Mouse (Mus musculus): ENCODE results near the gene Snapc2. TPM values are rescaled to one million over a fixed set of nuclear protein-coding genes. Genes with fewer than 3 reads are reported as not detected.

The Snapc2 gene
- polyA plus RNA-seq, 1 experiment from 2014 or later = 61.9 TPM

DNA sequence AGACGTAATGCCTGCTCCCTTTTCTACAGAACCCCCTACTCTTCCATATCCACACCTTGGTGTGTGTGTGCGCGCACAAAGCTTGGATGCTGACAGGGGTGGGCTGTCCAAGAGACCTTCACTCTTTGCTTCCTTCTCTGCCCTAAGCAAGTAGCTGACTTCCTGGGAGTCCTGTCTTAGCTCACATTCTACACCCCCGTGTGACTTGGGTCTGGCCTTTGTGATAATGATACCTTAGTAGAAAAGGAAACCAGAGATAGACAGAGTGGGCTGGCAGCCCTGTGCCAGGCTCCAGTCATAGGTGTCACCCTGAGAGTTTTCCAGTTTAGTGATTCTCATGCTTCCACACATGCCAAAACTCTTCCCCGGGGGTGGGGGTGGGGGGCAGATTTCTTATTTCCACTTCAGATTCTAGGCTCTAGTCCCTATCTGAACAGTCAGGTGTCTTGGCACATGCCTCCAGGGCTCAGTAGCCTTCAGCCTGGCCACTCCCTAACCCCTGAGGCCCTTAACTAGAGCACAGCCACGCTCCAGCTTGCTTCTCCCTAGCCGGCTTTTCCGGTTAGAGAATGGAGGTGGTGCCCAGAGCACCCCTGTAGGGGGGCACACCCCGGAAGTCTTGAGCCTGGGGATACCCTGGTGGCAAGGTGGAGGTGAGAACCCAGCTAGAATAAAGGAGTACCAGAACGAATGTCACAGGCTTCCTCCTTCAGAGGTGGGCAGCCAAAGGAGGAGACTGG, 22.1 kb upstream of the Snapc2 start:
- WGBS = 55% methylated on average over 10 of the region's 10 CpGs
- H3K27me3 ChIP-seq (ENCODE audit: insufficient read depth, low read length) = peaks cover 2% of the 10 kb centered on the region; the same call in 1 of the 2 replicates
- no peak overlapping the region for H3K9ac ChIP-seq (replicated peaks; ENCODE audit: low read length)
- no peak for ATAC-seq (ENCODE audit: low FRiP score, low TSS enrichment)
- no peak overlapping the region for H3K4me2 ChIP-seq (replicated peaks; ENCODE audit: low read depth, low read length)
- no peaks in the 10 kb centered on the region for H3K9me3 ChIP-seq (ENCODE audit: low read length)
- no peak overlapping the region for H3K4me3 ChIP-seq (ENCODE audit: low read length)
- no peak overlapping the region for H3K27ac ChIP-seq (ENCODE audit: low read length)
- H3K4me1 ChIP-seq (ENCODE audit: insufficient read depth, low read length) = peaks cover 7% of the 10 kb centered on the region
- H3K36me3 ChIP-seq (ENCODE audit: insufficient read depth, low read length) = no peaks in the 10 kb centered on the region

DNA sequence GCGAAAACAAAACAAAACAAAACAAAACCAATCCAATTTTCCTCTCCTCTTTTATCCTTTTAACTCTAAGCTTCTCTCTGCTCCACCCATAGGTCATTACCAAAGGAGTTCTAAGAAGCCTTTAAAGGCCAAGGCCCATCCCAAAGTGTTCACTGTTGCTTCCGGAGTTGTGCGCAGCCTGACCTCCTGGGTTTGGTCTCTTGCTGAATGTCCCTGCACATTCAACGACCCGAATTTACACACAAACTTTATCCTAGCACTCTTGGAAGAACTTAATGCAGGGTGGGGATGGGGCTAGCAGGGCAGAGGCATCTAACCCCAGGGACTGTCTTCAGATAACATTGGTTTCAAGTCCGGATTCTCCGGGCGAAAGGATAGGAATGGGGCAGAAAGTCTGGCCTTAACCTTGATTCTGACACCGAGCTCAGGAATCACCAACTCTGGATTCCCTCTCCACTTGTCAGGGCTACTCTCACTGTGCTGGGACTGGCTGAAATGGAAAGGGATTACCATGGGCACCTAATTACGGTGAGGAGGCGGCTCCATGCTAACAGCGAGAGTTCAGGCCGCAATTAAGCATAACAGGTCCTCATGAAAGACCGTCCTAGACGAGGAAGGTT, 15.0 kb upstream of the Snapc2 start:
- ATAC-seq (ENCODE audit: low FRiP score, low TSS enrichment) = no peak; the same call in 1 of the 2 replicates
- Histone ChIP-seq H3K27ac (ENCODE audit: low read length) (peak overlapping the region; percentile 95), H3K4me2 (replicated peaks; ENCODE audit: low read depth, low read length) (peak overlapping the region; percentile 65), H3K9me3 (ENCODE audit: low read length) (no peaks in the 10 kb centered on the region), H3K9ac (replicated peaks; ENCODE audit: low read length) (peak overlapping the region; percentile 76), H3K4me3 (ENCODE audit: low read length) (peak overlapping the region; percentile 83), H3K27me3 (ENCODE audit: insufficient read depth, low read length) (no peaks in the 10 kb centered on the region), H3K4me1 (ENCODE audit: insufficient read depth, low read length) (peaks cover 30% of the 10 kb centered on the region), H3K36me3 (ENCODE audit: insufficient read depth, low read length) (peaks cover 5% of the 10 kb centered on the region)
- 17% methylated on average over 15 of the region's 15 CpGs for WGBS

DNA sequence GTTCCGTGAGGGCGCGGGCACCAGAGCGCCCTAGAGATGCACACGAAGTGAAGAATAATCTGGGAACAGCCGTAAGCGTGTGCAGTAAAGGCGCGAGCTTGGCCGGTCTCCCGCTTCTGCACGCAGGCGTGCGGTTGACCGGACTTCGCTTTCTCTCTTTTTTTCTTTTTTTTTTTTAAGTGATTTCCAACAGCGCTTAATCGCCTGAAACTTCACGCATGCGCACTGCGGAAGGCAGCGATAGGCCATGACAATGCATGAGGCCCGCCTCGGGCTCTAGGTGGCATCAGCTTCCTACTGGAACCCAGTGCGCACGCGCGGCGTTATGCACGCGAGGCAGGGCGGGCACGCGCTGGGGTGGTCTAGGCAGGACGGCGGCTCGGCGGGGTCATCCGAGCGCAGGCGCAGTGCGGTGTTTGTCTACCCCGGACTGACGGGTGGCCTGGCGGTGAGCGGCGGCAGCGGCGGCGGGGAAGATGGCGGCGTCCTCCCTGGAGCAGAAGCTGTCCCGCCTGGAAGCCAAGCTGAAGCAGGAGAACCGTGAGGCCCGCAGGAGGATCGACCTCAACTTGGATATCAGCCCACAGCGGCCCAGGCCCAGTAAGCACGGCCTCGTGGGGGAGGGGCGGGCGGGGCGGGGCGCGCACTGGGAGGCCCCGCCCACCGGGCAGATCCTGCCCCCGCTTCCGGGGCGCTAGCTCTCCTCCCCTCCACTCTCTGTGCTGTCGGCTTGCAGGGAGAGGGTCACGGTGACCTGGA, 14.3 kb upstream of the Snapc2 start, which contains the start of the genes Map2k7 and Gm49320:
TSS of gene Map2k7 (plus strand) at position 307 of the 759 bp plus-strand sequence.
TSS of gene Gm49320 (plus strand) at position 432 of the 759 bp plus-strand sequence.
- Histone ChIP-seq H3K9me3 (ENCODE audit: low read length) (no peaks in the 10 kb centered on the region), H3K27me3 (ENCODE audit: insufficient read depth, low read length) (no peaks in the 10 kb centered on the region), H3K9ac (replicated peaks; ENCODE audit: low read length) (peak within 1 kb of the TSS; percentile 84), H3K4me1 (ENCODE audit: insufficient read depth, low read length) (peaks cover 30% of the 10 kb centered on the region), H3K36me3 (ENCODE audit: insufficient read depth, low read length) (peaks cover 12% of the 10 kb centered on the region), H3K4me3 (ENCODE audit: low read length) (peak within 1 kb of the TSS; percentile 83), H3K4me2 (replicated peaks; ENCODE audit: low read depth, low read length) (peak within 1 kb of the TSS; percentile 70), H3K27ac (ENCODE audit: low read length) (peak within 1 kb of the TSS; percentile 95)
- peak; percentile 95 for ATAC-seq (ENCODE audit: low FRiP score, low TSS enrichment)
- under 1% methylated on average over 64 of the region's 71 CpGs for WGBS

- no peaks in the 10 kb centered on the region for H3K9me3 ChIP-seq (ENCODE audit: low read length)
- H3K4me3 ChIP-seq (ENCODE audit: low read length) = peak overlapping the region; percentile 83
- no peaks in the 10 kb centered on the region for H3K27me3 ChIP-seq (ENCODE audit: insufficient read depth, low read length)
- peaks cover 19% of the 10 kb centered on the region for H3K36me3 ChIP-seq (ENCODE audit: insufficient read depth, low read length)
- peaks cover 30% of the 10 kb centered on the region for H3K4me1 ChIP-seq (ENCODE audit: insufficient read depth, low read length)
- H3K27ac ChIP-seq (ENCODE audit: low read length) = peak overlapping the region; percentile 92
- H3K9ac ChIP-seq (replicated peaks; ENCODE audit: low read length) = peak overlapping the region; percentile 84
- 11% methylated on average over 19 of the region's 19 CpGs for WGBS
- ATAC-seq (ENCODE audit: low FRiP score, low TSS enrichment) = no peak; the same call in 1 of the 2 replicates
- peak overlapping the region; percentile 70 for H3K4me2 ChIP-seq (replicated peaks; ENCODE audit: low read depth, low read length)
These were observed 13.5 kb upstream of the Snapc2 start for GRCm38 (mm10) chr8:4239193-4239890.

- 96% methylated on average over 5 of the region's 5 CpGs for WGBS
- Histone ChIP-seq H3K36me3 (ENCODE audit: insufficient read depth, low read length) (peaks cover 56% of the 10 kb centered on the region), H3K4me1 (ENCODE audit: insufficient read depth, low read length) (peaks cover 23% of the 10 kb centered on the region), H3K4me2 (replicated peaks; ENCODE audit: low read depth, low read length) (no peak overlapping the region), H3K27ac (ENCODE audit: low read length) (no peak overlapping the region), H3K4me3 (ENCODE audit: low read length) (no peak overlapping the region), H3K9me3 (ENCODE audit: low read length) (no peaks in the 10 kb centered on the region), H3K27me3 (ENCODE audit: insufficient read depth, low read length) (no peaks in the 10 kb centered on the region), H3K9ac (replicated peaks; ENCODE audit: low read length) (no peak overlapping the region)
- ATAC-seq (ENCODE audit: low FRiP score, low TSS enrichment) = no peak
These were observed 7.8 kb upstream of the Snapc2 start for GRCm38 (mm10) chr8:4245061-4245460.

DNA sequence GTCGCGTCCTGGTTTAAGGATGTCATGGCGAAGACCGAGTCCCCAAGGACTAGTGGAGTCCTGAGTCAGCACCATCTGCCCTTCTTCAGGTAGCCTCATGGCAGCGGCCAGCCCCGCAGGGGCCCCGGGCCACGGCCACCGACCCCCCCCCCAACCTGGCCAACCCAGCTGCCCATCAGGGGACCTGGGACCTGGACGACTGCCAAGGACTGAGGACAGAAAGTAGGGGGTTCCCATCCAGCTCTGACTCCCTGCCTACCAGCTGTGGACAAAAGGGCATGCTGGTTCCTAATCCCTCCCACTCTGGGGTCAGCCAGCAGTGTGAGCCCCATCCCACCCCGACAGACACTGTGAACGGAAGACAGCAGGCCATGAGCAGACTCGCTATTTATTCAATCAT, 7.1 kb upstream of the Snapc2 start:
- H3K9me3 ChIP-seq (ENCODE audit: low read length) = no peaks in the 10 kb centered on the region
- no peak overlapping the region for H3K27ac ChIP-seq (ENCODE audit: low read length)
- H3K4me1 ChIP-seq (ENCODE audit: insufficient read depth, low read length) = peaks cover 21% of the 10 kb centered on the region
- H3K27me3 ChIP-seq (ENCODE audit: insufficient read depth, low read length) = no peaks in the 10 kb centered on the region
- no peak for ATAC-seq (ENCODE audit: low FRiP score, low TSS enrichment)
- no peak overlapping the region for H3K9ac ChIP-seq (replicated peaks; ENCODE audit: low read length)
- H3K4me3 ChIP-seq (ENCODE audit: low read length) = no peak overlapping the region
- H3K4me2 ChIP-seq (replicated peaks; ENCODE audit: low read depth, low read length) = no peak overlapping the region
- 79% methylated on average over 13 of the region's 13 CpGs for WGBS
- peaks cover 56% of the 10 kb centered on the region for H3K36me3 ChIP-seq (ENCODE audit: insufficient read depth, low read length)

- H3K4me3 ChIP-seq (ENCODE audit: low read length) = no peak overlapping the region
- H3K4me1 ChIP-seq (ENCODE audit: insufficient read depth, low read length) = peaks cover 15% of the 10 kb centered on the region
- WGBS = 91% methylated on average over 8 of the region's 8 CpGs
- peaks cover 56% of the 10 kb centered on the region for H3K36me3 ChIP-seq (ENCODE audit: insufficient read depth, low read length)
- no peak overlapping the region for H3K4me2 ChIP-seq (replicated peaks; ENCODE audit: low read depth, low read length)
- no peaks in the 10 kb centered on the region for H3K27me3 ChIP-seq (ENCODE audit: insufficient read depth, low read length)
- H3K9ac ChIP-seq (replicated peaks; ENCODE audit: low read length) = no peak overlapping the region
- H3K9me3 ChIP-seq (ENCODE audit: low read length) = no peaks in the 10 kb centered on the region
- ATAC-seq (ENCODE audit: low FRiP score, low TSS enrichment) = no peak
- no peak overlapping the region for H3K27ac ChIP-seq (ENCODE audit: low read length)
These were observed 5.6 kb upstream of the Snapc2 start for GRCm38 (mm10) chr8:4247241-4247640.

DNA sequence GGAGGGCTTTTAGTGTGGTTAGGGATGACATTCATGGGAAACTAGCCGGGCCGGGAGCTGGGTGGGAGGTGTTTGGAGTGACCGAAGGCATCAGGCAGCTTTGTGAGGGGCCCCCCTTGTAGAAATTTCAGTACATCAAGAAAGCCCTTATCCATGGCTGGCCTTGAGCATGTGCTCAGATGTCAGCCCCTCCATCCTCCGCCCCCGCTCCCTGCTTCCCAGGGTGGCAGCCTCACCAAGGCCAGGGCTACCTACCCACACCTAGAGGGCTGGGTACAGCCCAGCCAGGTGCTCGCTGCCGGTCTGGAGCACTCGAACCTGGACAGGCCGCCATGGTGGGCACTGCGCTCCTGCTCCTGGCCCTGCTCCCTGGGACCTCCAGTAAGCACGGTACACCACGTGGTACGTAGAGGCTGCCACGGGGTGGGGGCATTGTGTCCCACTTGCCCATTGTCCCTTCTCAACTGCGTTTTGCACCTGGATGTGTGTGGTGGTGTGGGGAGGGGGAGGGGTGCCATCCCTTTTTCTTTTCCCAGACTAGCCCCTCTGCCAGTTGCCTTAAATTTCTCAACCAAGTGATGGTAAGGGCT, 4.8 kb upstream of the Snapc2 start, which contains the start of gene Tgfbr3l:
TSS of gene Tgfbr3l (plus strand) at position 264 of the 590 bp plus-strand sequence.
- Histone ChIP-seq H3K4me1 (ENCODE audit: insufficient read depth, low read length) (peaks cover 18% of the 10 kb centered on the region), H3K36me3 (ENCODE audit: insufficient read depth, low read length) (peaks cover 50% of the 10 kb centered on the region), H3K4me3 (ENCODE audit: low read length) (no peak within 1 kb of the TSS), H3K27me3 (ENCODE audit: insufficient read depth, low read length) (no peaks in the 10 kb centered on the region), H3K4me2 (replicated peaks; ENCODE audit: low read depth, low read length) (0 out of 2 replicates have a peak within 1 kb of the TSS, but pooled peaks have one; percentile 8), H3K27ac (ENCODE audit: low read length) (peak within 1 kb of the TSS; percentile 3; the same call in 1 of the 2 replicates), H3K9ac (replicated peaks; ENCODE audit: low read length) (no peak within 1 kb of the TSS; the same call in 1 of the 2 replicates), H3K9me3 (ENCODE audit: low read length) (no peaks in the 10 kb centered on the region)
- WGBS = 73% methylated on average over 15 of the region's 15 CpGs
- ATAC-seq (ENCODE audit: low FRiP score, low TSS enrichment) = no peak

- Histone ChIP-seq H3K4me2 (replicated peaks; ENCODE audit: low read depth, low read length) (0 out of 2 replicates have a peak overlapping the region, but pooled peaks have one; percentile 8), H3K36me3 (ENCODE audit: insufficient read depth, low read length) (peaks cover 38% of the 10 kb centered on the region), H3K9ac (replicated peaks; ENCODE audit: low read length) (peak overlapping the region; percentile 7), H3K27ac (ENCODE audit: low read length) (peak overlapping the region; percentile 3; the same call in 1 of the 2 replicates), H3K9me3 (ENCODE audit: low read length) (no peaks in the 10 kb centered on the region), H3K27me3 (ENCODE audit: insufficient read depth, low read length) (no peaks in the 10 kb centered on the region), H3K4me1 (ENCODE audit: insufficient read depth, low read length) (peaks cover 26% of the 10 kb centered on the region), H3K4me3 (ENCODE audit: low read length) (no peak overlapping the region)
- 6% methylated on average over 29 of the region's 29 CpGs for WGBS
- ATAC-seq (ENCODE audit: low FRiP score, low TSS enrichment) = no peak
These were observed 3.7 kb upstream of the Snapc2 start for GRCm38 (mm10) chr8:4249213-4249612.
